Mouse (Mus musculus): ENCODE measurements around the gene Nr2f6. TPM values are rescaled to one million over a fixed set of nuclear protein-coding genes. Genes with fewer than 3 reads are reported as not detected.

The Nr2f6 gene
- 64.5 and 75.8 TPM in 2 replicates for total RNA-seq (2021)
- long read RNA-seq, transcript Nr2f6-201 (4 exons, 2,218 nt) = major isoform, 417 of 513 reads
- long read RNA-seq, partial matches to known transcripts = 6 of 513 reads
- long read RNA-seq, other reads (novel, unspliced or antisense) = 90 of 513 reads

- DNase-seq = peak; percentile 69
Observed at GRCm38 (mm10) chr8:71381421-71381970, at the start of gene Nr2f6. Gene Nr2f6 (minus strand): TSS chr8:71381960.

GRCm38 (mm10) chr8:71422121-71422520 is 40.4 kb upstream of the Nr2f6 start:
- no peak for DNase-seq

- DNase-seq = no peak
Observed at GRCm38 (mm10) chr8:71411535-71412273, 29.9 kb upstream of the Nr2f6 start.

GRCm38 (mm10) chr8:71408231-71408630 is 26.5 kb upstream of the Nr2f6 start:
- no peak for DNase-seq

- no peak for DNase-seq
Observed at GRCm38 (mm10) chr8:71407441-71407840, 25.7 kb upstream of the Nr2f6 start.

- peak; percentile 69 for DNase-seq
Observed at GRCm38 (mm10) chr8:71406099-71407015, 24.6 kb upstream of the Nr2f6 start.

GRCm38 (mm10) chr8:71405401-71406098 is 23.8 kb upstream of the Nr2f6 start, which contains the start of gene Ankle1:
Gene Ankle1 (plus strand): TSS chr8:71406010.
- DNase-seq = peak; percentile 97

GRCm38 (mm10) chr8:71404951-71405351 is 23.2 kb upstream of the Nr2f6 start:
- DNase-seq = no peak

GRCm38 (mm10) chr8:71404011-71404410 is 22.3 kb upstream of the Nr2f6 start:
- no peak for DNase-seq

- no peak for DNase-seq
Observed at GRCm38 (mm10) chr8:71403107-71403885, 21.5 kb upstream of the Nr2f6 start.

- no peak for DNase-seq
Observed at GRCm38 (mm10) chr8:71402446-71402964, 20.7 kb upstream of the Nr2f6 start.

GRCm38 (mm10) chr8:71401454-71401853 is 19.7 kb upstream of the Nr2f6 start:
- no peak for DNase-seq

- DNase-seq = no peak
Observed at GRCm38 (mm10) chr8:71400826-71401225, 19.1 kb upstream of the Nr2f6 start.

- DNase-seq = no peak
Observed at GRCm38 (mm10) chr8:71397701-71398100, 15.9 kb upstream of the Nr2f6 start.

- DNase-seq = peak; percentile 88
Observed at GRCm38 (mm10) chr8:71396639-71397305, 15.0 kb upstream of the Nr2f6 start, which contains the start of gene Babam1. Gene Babam1 (plus strand): TSS chr8:71396861.

GRCm38 (mm10) chr8:71395629-71396028 is 13.9 kb upstream of the Nr2f6 start, which contains the start of gene Ushbp1:
Gene Ushbp1 (minus strand): TSS chr8:71395802.
- DNase-seq = no peak

- DNase-seq = no peak
Observed at GRCm38 (mm10) chr8:71395071-71395470, 13.3 kb upstream of the Nr2f6 start.

- no peak for DNase-seq
Observed at GRCm38 (mm10) chr8:71394481-71394880, 12.7 kb upstream of the Nr2f6 start.

- DNase-seq = peak; percentile 40
Observed at GRCm38 (mm10) chr8:71392871-71393270, 11.1 kb upstream of the Nr2f6 start.

- DNase-seq = no peak
Observed at GRCm38 (mm10) chr8:71392391-71392790, 10.6 kb upstream of the Nr2f6 start.
